Mouse (Mus musculus): ENCODE measurements around the gene Bricd5.

Gene Bricd5

DNA sequence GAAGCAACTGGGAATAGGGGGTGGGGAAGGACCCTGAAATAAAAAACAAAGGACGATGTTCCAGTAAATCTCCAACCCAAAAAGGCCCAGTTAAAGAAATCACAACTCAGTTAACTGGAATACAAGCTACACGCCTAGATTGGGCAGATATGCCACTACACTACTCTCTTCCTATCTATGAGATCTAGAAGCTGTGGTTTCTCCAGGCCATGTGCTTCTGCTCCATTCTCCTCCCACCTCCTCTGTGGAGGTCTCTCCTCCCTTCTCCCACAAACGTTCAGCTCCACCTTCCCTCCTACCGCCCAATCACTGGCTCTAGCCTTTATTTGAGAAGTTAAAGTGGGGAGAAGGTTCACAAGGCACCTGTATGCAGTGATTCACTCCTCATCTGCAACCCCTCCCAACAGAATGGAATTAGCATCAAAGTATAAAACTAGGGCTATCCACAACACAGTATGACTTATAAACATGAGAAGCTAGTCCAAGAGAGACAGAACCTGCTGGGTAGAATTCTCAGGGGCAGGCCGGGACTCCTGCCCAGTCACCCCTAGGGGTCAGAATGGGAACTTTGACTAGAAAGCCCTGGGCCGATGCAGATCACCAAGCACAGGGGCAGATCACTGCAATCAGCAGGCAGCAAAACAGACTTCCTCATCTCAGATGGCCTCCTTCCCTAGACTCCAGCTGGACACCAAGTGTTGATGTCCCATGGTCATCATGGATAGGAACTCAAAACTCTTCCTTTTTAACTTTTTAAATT lies 10.1 kb upstream of the Bricd5 start:
- DNase-seq: no peak

- no peak for DNase-seq
These were observed 4.9 kb upstream of the Bricd5 start for GRCm38 (mm10) chr17:24468636-24469246.

GRCm38 (mm10) chr17:24469336-24469909 lies 4.3 kb upstream of the Bricd5 start:
- DNase-seq: no peak

GRCm38 (mm10) chr17:24469910-24470602 lies 3.6 kb upstream of the Bricd5 start, which contains the start of the genes E4f1 and Pgp:
Gene E4f1, minus strand, starts transcription at chr17:24470313.
Gene Pgp, plus strand, starts transcription at chr17:24470392.
- DNase-seq: peak; percentile 100

- DNase-seq: peak in 1 of 2 experiments; percentile 69
These were observed 2.8 kb upstream of the Bricd5 start for GRCm38 (mm10) chr17:24470701-24471527.

DNA sequence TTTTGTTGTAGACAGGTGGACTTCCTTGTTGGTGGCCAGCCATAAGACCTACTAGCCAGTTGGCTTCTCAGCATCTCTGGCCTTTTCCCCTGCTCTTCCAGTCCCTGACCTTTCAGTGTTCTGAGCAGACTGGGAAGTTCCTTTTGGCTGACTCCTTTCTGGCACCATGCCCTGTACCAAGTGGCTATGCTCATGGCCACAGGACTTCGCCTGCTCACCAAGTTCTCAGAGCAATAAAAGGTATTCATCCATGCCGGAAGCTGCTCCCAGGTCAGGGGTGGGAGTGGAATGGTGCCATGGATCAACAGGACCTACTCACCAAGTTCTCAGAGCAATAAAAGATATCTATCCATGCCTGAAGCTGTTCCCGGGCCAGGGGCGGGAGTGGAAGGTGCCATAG lies 1.2 kb upstream of the Bricd5 start:
- peak; percentile 68 to 82 for DNase-seq

- peak in 1 of 2 experiments; percentile 39 for DNase-seq
These were observed 873 bp downstream of the Bricd5 start for GRCm38 (mm10) chr17:24474557-24474956.

GRCm38 (mm10) chr17:24475586-24475985 lies 1.9 kb downstream of the Bricd5 start:
- no peak for DNase-seq

- DNase-seq: no peak
These were observed 2.5 kb downstream of the Bricd5 start for GRCm38 (mm10) chr17:24476022-24476776.

DNA sequence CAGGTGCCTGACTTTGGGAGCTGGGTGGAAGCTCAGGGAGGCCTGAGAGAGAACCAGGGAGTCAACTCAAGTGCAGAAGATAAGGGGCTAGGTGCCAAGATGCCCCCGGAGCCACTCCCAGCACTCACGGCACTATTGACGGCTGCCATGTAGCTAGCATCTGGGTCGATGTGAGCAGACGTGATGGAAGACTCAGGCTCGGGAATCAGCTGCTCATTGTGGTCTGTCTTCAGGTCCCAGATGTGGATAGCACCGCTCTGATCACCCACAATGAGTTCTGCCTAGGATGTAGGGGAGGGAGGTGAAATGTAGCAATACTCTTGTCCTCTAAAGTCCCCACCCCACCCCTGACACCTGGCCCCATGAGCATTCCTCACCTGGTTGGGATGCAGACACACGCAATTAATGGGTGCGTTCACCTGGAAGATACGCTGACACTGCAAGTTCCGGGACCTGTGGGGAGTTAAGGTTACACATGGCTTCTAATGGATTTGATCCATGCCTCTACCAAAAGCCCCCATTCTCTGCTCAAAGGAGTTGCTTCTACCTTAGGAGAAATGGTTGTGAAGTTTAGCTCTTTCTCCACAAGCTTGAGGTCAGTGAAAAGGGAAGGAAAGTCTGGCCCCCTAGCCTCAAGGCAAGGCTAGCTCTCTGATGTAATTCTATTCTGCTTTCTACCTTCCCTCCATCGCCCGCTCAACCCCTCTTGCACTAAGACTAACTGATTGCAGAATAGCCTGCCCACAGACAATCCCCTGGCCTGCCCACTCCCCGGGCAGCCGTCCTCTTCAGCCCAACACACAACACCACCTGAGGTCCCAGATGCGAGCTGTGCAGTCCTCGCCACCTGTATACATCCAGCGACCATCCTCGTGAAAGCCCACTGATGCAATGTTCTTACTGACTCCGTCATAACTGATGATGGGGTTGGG lies 3.6 kb downstream of the Bricd5 start:
- DNase-seq: peak in 1 of 2 experiments; percentile 56

DNA sequence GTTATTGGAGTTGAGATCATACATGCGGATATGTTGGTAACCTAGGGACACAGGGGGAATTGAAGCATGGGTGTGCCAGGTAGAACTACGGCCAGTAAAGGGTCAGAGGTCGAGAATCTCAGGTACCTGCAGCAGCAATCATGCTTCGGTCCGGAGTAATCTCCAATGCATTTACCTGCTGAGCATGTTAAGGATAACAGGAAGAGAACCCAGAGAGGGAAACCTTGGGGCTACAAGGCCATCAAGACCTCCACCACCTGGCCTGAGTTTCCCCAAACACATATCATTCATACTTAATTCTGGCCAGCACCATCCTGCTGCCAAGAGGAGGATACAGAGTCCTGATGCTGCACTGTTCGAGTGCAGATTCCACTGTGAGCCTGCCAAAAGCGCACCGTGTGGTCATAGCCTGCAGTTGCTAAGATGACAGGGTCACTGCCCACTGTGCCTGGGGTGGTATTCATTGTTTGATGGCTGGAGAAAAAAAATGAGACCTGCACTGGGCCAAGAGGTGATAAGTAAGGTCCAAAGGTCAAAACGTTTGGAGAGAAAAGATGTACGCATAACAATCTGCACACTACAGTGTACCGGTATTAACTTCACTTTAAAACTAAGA lies 4.4 kb downstream of the Bricd5 start:
- DNase-seq: peak in 1 of 2 experiments; percentile 62

- DNase-seq: peak; percentile 99
These were observed 5.1 kb downstream of the Bricd5 start, which contains the start of gene Mlst8 for GRCm38 (mm10) chr17:24478663-24479380. Gene Mlst8, minus strand, starts transcription at chr17:24479078.

GRCm38 (mm10) chr17:24479431-24479830 lies 5.7 kb downstream of the Bricd5 start:
- DNase-seq: no peak

DNA sequence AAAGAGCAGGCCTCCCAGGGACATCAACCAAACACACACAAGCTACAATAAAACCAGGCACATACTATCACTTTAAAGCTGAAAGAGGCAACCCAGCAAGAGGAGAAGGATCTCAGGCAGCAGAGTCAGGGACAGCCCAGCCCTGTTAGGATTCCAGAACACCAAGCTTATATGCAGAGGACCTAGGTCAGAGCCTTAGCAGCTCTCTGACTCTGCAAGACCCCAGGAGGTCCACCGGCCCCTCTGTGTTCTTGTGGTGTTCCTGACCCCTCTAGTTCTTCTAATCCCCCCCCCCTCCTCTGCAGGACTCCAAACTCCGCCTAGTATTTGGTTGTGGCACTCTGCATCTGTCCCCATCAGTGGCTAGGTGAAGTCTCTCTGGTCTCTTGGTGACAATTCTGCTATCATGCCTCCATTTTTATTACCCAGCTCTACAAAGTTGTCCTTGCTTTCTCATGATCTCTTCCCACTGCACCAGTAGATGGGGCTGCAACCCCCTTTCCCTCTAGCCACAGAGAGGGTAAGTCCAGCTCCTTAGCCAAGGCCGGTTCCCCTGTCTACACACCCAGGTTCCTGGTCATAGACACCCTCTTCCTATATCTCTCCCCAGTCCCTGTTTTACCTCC lies 6.6 kb downstream of the Bricd5 start:
- DNase-seq: no peak

GRCm38 (mm10) chr17:24481027-24481815 lies 7.5 kb downstream of the Bricd5 start:
- no peak for DNase-seq

DNA sequence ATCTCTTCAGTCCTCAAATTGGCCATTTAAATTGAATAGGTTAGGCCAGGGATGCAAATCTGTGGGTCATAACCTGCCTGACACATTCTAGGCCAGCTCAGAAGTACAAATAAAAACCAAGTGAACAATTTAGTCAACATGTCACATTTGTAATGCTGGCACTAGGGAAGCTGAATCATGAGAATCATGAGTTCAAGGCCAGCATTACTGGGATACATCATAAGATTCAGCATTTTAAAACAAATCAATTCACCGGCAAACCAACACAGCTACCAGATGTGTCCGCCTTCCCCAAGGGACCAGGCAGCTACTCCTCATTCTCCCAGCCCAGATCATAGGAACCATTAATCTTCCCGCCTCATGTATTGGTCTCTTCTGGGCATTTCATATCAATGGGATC lies 9.8 kb downstream of the Bricd5 start:
- DNase-seq: no peak

GRCm38 (mm10) chr17:24485090-24485860 lies 11.6 kb downstream of the Bricd5 start:
- DNase-seq: peak in 1 of 2 experiments; percentile 61
